Mouse (Mus musculus) left cerebral cortex, postnatal 14 days (tissue): ENCODE results near the gene Rbm3. TPM values are rescaled to one million over a fixed set of nuclear protein-coding genes. Genes with fewer than 3 reads are reported as not detected.

Source experiments
- total RNA-seq, 2 experiments: library from RNA; stranded (reverse); gene quantifications; 2 replicates each; pipeline ENCODE4 v1.2.3; 2021

Gene Rbm3
- total RNA-seq, 2 experiments from 2014 or later, result 198 to 216 TPM

Other genes with a start within 250 kb of the Rbm3 start
- gene Pqbp1, start 246.6 kb downstream of the Rbm3 start, total RNA-seq, result 10 to 100 TPM; 79.9 to 80.4 TPM
- 10 to 100 TPM; 25.8 to 28.6 TPM for gene Timm17b, start 246.5 kb downstream of the Rbm3 start, total RNA-seq
- not detected for gene Gm10491, start 238.0 kb downstream of the Rbm3 start, total RNA-seq
- not detected for gene Gm10490, start 236.3 kb downstream of the Rbm3 start, total RNA-seq
- gene Pcsk1n, start 226.1 kb downstream of the Rbm3 start, total RNA-seq, result 100 to 1,000 TPM; 329 to 351 TPM
- gene Eras, start 217.3 kb downstream of the Rbm3 start, total RNA-seq, result not detected
- 10 to 100 TPM; 53.4 to 60.1 TPM for gene Hdac6, start 198.0 kb downstream of the Rbm3 start, total RNA-seq
- not detected for gene Gata1, start 167.8 kb downstream of the Rbm3 start, total RNA-seq
- under 1 TPM in 1 of 2 experiments, not detected in 1; 0.75 TPM for gene Glod5, start 127.4 kb downstream of the Rbm3 start, total RNA-seq
- 10 to 100 TPM; 27.2 to 30.8 TPM for gene Suv39h1, start 71.1 kb downstream of the Rbm3 start, total RNA-seq
- 1 to 10 TPM; 1.1 to 2.9 TPM for gene Was, start 55.4 kb downstream of the Rbm3 start, total RNA-seq
- 100 to 1,000 TPM; 216 to 236 TPM for gene Wdr13, start 13.0 kb downstream of the Rbm3 start, total RNA-seq
- 10 to 100 TPM; 15.7 to 16.3 TPM for gene Tbc1d25, start 30.3 kb upstream of the Rbm3 start, total RNA-seq
- 10 to 100 TPM; 31.7 to 33.3 TPM for gene Ebp, start 47.6 kb upstream of the Rbm3 start, total RNA-seq
- 10 to 100 TPM; 83.2 to 83.3 TPM for gene Porcn, start 60.6 kb upstream of the Rbm3 start, total RNA-seq
- gene Ftsj1, start 106.5 kb upstream of the Rbm3 start, total RNA-seq, result 10 to 100 TPM; 22.7 to 25.9 TPM
- gene Slc38a5, start 125.3 kb upstream of the Rbm3 start, total RNA-seq, result 10 to 100 TPM; 11.9 to 12.7 TPM
- not detected for gene Ssxb10, start 181.5 kb upstream of the Rbm3 start, total RNA-seq
- gene Ssxb9, start 221.1 kb upstream of the Rbm3 start, total RNA-seq, result not detected